Mouse (Mus musculus) common myeloid progenitor, adult 5-6 weeks (primary cell): ENCODE results near the gene Lingo3. TPM values are rescaled to one million over a fixed set of nuclear protein-coding genes. Genes with fewer than 3 reads are reported as not detected.
A peak's percentile ranks its signal among the peaks of the same experiment; 100 is the strongest.

Experiments
- ATAC-seq: replicated peaks from 2 replicates; pipeline ENCODE4 v1.8.0; 2016; ENCODE audit warnings: low read depth, mild to moderate bottlenecking, moderate TSS enrichment, inconsistent platforms; ENCODE audit not compliant: poor library complexity, severe bottlenecking
- total RNA-seq: library from RNA; stranded (forward); fragments of 200-1000, 187-1606 nt; gene quantifications from 2 replicates; pipeline ENCODE4 v1.2.3, GENCODE M21; 2017

Lingo3 gene
- 0.05 TPM in 1 of 2 replicates, not detected in the other for total RNA-seq

DNA sequence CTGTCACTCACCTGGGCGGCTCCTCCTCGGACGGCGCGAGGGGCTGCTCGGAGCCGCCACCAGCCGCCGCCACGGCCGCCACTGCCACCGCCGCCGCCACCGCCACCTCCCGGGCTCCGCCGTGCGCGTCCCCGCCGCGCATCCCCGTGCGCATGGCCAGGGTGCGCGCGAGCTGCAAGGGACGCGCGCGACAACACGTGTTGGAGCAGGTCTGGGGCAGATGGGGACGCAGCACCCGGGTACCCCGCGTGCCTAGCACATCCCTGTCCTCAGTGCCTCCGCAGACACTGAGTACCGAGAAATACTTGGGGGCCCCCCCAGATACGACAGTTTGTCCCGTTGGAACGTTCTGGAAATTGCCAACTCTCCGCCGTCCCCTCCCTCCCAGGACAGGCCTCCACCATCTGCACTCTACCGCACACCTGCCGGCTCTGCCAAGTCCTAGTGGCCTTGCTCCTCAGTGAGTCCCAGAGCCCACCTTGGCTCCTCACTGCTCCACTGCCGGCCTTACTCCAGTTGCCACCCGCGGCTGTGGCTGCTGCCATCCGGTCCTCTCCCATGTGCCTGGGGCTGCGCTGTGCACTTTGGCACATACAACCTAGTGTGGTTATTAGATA is at the start of gene Lingo3:
Gene Lingo3 (minus strand): TSS at position 109 of the 617 bp plus-strand sequence.
- 0 out of 2 replicates have a peak, but pooled peaks have one; percentile 10 for ATAC-seq

DNA sequence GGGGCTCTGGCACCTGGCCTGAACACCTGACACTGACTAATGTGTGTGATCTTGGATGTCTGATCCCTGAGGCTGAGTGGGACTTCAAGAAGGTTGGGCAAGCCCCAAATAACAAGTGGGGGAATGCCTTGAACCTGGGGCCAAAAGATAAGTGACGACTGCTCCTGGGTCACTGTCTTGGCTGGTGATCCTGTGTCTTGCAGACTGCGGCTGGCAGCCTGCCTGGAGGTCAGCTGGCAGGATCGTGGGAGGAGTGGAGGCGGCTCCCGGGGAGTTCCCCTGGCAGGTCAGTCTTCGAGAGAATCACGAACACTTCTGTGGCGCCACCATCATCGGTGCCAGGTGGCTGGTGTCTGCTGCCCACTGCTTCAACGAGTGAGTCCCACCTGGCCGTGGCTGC is 43.3 kb upstream of the Lingo3 start:
- no peak; the same call in 1 of the 2 replicates for ATAC-seq

DNA sequence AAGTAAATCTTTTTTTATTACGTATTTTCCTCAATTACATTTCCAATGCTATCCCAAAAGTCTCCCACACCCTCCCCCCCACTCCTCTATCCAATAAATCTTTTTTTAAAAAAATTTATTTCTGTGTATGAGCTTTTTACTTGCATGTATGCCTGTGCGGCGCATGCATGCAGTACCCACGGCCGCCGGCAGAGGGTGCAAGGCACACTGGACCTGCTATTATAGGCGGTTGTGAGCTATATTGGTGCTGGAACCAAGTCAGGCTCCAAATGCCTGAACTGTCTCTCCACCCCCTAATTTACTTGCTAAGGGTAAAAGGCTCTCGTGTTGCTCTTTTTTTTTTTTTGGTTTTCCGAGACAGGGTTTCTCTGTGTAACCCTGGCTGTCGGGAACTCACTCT is 37.5 kb upstream of the Lingo3 start:
- peak; percentile 58 for ATAC-seq

DNA sequence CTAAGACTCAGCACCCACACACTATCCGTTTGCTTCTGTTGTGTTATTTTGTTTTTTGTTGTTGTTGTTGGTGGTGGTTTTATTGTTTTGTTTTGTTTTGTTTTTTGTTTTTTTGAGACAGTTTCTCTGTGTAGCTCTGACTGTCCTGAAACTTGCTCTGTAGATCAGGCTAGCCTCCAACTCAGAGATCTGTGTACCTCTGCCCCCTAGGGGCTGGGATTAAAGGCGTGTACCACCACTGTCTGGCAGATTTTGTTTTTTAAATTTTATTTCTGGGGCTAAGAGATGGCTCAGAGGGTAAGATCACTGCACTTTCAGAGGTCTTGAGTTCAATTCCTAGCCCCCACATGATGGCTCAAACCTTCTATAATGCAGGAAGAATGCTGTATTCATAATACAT is 37.1 kb upstream of the Lingo3 start:
- no peak for ATAC-seq

DNA sequence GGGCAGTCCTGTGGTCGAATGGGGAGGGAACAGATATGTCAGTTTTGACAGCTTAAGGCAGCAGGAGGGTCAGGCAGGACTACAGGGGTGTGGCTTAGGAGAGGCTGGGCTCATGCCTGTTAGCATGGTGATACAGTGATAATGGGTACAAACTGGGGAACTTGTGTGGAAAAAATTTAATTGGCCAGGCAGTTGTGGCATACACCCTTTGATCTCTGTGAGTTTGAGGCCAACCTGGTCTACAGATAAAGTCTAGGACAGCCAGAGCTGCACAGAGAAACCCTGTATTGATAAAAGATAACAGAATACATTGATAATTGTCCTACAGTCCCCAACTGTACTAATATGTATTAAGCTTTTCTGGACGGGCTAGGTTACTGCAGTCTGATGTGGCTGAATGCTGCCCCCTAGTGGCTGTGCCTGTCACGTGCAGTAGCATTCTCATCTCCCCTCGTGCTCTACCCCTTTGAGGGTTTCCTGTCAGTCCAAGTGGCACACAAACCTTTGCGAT is 36.3 kb upstream of the Lingo3 start:
- ATAC-seq: peak; percentile 83

DNA sequence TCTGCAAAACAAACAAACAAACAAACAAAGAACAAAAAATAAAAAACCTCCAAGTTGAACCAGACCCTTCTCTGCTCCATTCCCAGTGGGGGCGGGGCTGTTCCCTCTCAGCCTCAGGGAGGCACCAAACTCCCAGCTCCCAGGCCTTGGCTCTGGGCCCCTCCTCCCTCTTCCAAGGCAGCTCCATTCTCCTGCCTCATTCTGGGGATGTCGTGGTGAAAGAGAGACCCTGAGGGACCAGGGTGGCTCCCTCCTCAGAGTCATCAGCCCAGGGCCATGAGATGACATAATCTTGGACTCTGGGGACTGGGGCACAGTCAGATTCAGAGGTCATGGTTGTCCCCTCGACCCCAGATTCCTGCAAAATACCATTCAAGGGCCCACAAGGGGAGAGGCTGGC is 32.8 kb upstream of the Lingo3 start:
- no peak for ATAC-seq

DNA sequence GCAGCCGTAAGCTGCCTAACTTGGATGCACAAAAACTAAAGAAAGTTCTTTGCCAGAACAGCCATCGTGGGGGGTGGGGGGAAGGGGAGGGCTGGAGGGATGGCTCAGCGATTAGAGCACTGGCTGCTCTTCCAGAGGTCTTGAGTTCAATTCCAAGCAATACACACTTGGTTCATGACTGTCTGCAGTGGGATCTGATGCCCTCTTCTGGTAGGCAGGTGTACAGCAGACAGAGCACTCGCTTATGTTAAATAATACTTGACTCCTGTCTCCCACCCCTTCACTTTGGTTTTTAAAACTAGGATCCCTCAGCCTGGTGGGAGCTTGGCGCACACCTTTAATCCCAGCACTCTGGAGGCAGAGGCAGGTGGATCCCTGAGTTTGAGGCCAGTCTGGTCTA is 32.2 kb upstream of the Lingo3 start:
- peak; percentile 36; the same call in 1 of the 2 replicates for ATAC-seq

DNA sequence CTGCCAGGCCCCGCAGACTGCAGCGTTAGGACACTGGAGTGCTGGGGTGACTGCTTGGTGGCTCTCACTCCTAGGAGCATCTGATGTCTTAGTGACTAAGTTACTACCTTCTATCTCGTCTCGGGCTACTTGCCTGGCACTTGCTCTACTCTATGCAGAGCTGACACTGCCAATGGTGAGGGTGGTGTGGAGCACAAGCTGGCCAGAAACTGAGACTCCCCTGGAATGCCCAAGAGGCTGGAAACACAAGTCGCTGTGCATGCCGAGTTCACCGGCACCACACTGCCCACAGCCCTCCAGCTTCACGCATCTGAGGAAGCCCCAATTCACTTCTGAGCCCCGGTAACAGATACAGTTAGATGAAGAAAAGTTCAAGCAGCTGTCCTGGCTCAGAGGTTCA is 30.2 kb upstream of the Lingo3 start:
- no peak for ATAC-seq

DNA sequence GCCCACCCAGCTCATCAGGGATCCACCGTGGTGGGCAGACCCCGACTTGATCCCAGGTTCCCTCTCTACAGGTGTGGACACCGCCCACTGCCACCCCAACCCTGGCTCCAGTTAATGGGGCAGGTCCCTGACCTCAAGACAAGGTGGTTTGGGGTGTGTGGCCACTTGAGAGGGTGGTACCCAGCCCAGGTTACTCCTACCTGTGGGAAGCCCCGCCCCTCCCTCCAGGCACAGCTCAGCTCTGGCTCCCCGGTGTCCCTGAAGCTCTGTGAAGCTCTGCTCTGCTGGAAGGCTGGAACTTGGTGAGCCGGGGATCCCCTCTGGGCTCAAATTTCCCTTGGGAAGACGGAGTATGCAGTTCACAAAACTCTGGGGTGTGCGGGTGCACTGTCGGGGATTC is 27.7 kb upstream of the Lingo3 start, which contains the start of gene Tmprss9:
Gene Tmprss9 (plus strand): TSS at position 268 of the 400 bp plus-strand sequence.
- no peak for ATAC-seq

DNA sequence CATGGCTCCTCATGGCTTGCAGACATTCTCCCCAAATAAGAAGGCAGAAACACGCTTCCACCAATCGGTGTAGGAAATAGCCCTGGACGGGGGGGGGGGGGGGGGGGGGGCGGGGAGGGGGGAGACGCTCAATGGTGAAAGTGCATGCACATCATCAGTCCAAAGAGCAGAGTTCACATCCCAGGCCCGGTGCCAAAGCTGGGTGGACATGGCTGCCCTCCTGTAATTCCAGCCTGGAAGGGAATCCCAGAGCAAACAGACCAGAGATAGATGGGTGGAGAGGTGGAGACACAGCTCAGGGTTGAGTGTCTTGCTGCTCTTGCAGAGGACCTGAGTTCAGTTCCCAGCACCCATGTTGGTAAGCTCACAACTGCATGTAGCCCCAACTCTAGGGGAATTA is 27.2 kb upstream of the Lingo3 start:
- no peak for ATAC-seq

DNA sequence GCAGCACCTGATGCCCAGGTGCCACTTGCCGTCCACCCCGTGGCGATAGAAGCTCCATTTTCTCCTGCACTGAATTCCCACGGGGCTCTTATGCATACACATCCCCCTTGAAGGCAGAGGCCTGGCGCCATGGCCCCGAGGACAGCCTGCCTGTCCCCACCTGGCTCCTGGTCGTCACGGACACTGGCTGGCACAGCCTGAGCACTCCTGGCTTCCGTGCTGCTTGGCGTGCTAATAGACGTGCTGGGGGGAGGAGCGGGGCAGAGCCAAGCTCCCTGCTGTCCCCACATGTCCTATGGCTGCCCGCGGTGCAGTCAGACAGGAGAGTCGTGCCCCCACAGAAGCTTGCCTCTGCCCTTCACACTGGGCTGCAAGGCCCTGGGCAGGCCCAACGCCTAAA is 20.6 kb upstream of the Lingo3 start:
- ATAC-seq: no peak

DNA sequence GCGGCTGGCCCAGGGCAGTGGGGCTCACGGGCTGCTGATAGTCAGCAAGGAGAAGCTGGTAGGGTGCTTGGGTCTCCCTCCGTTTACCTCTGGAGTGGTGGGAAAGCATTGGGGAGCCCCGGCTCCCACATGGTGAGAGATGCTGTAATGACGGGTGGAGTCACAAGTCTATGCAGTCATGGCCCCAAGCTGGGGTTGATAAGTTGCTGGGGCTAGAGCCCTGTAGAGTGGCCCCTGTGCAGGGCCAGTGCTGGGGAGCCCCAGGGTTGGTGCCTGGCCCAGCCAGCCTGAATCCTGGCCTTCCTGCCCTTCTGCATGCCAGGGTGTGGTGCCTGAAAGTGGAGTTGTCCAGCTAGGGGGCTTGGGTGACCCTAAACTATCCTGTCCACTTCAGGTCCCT is 18.5 kb upstream of the Lingo3 start:
- ATAC-seq: no peak

DNA sequence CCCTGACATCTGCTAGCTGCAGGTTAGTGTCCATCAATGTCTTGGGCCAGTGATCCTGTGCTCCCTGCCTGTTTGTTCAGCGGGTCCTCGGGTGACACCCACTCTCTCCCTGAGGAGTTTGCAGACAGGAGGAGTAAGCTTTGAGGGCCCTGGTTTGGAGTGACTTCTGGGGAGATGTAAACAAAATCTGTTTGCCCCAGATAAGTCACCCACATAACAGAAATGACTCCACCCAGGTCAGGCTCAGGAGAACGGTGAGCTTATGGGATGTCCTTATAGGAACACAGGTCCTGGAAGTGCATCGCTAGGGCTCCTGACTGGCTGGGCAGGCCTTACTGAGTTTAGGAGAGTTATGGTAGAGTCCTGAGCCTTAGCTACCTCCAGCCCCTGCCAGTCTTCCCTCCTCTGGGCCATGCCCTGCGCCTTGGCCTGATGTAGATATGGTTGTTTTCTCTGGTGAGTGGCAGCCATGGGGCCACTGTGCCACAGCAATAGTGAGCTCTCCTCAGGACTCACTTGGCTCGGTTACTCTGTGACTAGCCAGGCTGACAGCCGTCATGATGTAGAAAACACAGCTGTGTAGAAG is 14.6 kb upstream of the Lingo3 start:
- ATAC-seq: peak; percentile 36

DNA sequence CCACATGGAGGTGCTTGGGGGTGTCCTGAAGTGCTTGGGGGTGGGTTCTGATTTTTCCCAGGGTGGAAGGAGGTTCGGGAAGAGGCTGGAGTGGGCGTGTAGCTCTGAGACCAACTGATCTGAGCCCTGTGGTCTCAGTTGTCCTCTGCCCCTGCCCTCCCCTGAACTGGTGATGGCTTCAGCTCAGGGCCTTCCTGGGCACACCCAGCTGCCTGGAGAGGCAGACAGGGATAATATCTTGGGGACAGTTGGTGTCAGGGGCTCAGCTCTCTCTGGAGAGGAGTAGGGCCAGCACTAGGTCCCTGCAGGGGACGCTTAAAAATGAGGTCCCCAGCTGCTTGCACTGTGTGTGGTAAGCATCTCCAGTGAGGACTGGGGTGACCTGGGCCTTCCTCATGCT is 14.0 kb upstream of the Lingo3 start:
- ATAC-seq: no peak

DNA sequence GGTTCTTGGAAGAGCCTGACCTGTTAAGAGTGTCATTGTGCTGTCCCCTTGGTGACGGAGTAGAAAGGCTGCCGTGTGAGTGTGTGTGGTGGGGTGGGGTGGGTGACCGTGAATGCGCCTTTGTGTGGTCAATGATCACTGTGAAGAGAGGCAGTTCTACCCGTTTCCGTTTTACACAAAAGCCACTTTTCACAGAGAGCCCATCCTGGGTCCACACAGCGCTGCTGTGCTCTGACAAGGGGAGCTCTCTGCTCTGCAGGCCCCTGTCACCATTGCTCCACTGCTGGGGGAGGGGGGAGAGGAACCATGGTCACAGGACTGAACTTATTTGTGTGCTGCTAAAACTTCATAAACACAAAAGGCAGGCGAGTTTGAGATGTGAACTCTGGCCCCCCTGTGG is 13.5 kb upstream of the Lingo3 start:
- no peak for ATAC-seq

DNA sequence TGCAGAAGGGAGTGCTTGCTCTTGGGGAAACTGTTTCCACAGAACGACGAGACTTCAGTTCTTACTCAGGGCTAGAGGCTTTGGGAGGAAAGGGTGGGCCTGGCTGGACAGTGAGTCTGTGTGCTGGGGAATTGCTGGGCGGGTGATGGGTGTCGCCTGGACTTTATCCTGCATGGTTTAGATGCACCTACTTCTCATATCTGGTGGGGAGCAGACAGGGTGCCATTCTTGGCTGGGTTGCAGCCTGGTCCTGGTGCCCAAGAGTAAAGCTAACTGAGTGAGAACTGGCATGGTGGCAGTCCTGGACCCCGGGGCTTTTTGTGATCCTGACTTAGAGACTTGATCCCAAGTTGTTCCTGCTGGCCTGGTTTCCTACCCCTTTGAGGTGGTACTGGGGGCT is 13.1 kb upstream of the Lingo3 start:
- no peak for ATAC-seq

DNA sequence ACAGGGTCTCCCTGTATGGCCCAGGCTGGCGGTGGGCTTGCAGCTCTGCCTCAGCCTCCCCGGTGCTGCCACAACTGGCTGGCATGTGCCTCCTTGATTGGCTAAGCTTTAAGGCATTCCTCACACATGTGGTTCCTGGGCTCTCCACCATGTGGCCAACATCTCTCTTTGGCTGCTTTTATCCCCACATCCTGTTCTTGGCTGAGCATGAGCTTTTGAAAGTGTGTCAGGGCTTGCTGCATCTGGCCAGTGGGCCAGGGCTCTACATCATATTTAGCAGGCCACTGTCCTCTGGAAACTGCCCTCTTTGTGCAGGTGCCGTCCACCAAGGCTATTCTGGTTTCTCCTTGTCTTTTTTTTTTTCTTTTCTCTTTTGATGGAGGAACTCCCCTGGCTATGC is 12.4 kb upstream of the Lingo3 start:
- peak; percentile 51 for ATAC-seq

DNA sequence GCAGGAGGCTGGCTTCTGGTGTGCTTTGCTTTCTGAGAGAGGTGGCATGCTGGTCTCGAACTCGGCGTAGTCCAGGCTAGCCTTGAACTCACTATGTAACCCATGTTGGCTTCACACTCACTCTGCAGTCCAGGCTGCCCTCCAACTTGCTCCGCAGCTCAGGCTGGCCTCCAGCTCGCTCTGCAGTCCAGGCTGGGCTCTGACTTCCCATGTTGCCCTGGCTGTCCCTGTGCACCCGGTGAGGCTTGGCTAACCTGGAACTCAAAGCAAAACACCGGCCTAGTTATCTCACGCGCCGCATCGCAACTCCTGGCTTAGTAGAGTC is 11.9 kb upstream of the Lingo3 start:
- ATAC-seq: no peak

DNA sequence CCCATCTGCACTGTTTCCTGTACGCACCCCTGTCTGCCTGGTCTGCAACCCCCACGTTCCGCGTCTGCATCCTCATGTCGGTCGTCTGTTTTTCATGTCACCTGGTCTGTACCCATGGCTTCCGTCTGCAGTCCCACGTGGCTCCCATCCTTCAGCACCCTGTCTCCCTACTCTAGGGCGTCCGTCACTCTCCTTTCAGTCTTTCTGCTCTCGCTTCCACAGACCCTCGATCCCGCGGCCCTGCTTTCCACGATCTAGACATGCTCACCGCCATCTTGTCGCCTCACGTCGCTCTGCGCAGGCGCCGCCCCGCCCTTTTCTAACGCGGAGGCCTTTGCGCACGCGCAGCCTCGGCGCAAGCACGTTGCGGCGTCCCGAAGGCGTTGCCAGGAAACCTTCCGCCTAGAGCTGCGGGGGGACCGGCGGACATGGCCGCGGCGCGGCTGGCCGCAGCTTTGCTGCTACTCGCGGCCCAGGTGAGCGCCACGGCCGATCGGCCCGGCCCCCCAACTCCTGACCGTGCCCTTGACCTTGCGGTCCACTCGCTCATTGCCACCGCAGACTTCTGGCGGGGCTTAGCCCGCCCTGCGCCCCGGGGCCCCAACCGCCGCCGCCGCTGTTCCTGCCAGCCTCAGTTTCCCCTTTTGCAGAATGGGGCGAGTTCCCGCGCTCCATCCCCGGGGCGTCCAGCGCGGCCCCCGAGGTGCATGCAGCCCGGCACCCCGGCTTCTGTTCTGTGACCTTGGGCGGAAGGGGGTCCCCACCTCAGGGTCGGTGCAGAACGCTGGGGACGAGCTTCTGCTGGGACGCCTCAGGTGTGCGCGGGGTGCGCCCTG is 11.3 kb upstream of the Lingo3 start, which contains the start of the genes Lsm7 and Sppl2b:
Gene Lsm7 (minus strand): TSS at position 297 of the 836 bp plus-strand sequence.
Gene Sppl2b (plus strand): TSS at position 363 of the 836 bp plus-strand sequence.
- peak; percentile 71 for ATAC-seq

DNA sequence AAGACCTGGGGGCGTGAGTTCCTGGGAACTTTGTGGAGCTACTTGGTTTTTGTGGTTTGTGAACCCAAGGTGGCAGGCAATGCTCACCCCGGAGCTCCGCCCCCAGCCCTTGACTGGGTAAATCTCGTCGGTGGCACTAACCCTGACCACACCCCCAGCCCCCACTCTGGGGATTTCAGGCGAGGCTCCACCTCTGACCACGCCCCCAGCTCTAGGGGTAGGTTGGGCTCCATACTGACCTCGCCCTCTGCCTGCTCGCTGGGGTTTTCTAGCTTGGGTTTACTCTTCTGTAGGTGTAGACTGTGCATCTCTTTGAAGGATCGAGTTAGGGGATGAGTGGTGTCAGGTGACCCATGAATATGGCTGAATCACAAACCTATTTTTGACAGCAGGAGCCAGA is 4.7 kb upstream of the Lingo3 start:
- peak; percentile 85 for ATAC-seq

DNA sequence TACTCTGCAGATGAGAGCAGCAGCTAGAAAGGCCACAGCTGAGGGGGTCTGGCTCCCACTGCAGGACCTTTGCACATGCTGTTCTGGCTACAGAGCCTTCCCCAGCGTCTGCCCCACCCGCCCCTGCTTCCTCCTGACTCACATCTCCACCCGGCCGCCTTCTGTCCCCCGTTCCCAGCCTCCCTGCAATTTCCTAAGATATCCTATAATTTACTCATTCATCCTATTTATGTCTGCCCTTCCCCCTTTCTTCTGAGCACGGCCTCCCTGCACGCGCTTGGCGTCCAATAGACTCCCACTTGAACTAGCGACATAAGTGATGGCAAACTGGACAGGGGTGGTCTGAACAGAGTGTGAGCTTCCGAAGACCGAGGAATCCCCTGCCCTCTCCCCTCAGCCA is 1.9 kb upstream of the Lingo3 start:
- no peak for ATAC-seq
